Mouse (Mus musculus) CD4-positive, CD25-positive, alpha-beta regulatory T cell, adult 2 months (primary cell): Measurements from ENCODE around the gene Fndc3b.

Experiments
- DNase-seq: peaks from one replicate; pipeline ENCODE4 v3.0.0-alpha.2; 2012; ENCODE audit warnings: low read depth, low spot score

Gene Fndc3b

DNA sequence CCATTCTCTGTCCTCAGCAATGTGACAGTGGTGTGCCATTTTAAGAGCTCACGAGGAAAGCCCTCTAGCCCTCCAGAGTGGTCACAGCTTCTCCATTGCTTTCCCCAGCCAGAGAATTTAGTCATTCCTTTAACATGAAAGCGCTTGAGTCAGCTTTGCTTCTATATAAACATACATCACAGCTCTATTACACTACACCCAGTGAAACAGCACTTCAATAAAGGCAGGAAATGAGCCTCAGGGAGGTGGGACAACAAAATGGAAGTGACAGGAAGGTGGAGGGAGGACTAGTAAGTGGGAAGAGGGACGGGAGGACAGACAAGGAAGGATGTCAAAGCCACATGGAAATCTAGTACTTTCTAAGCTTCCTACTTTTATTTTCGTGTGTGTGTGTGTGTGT lies 88.7 kb downstream of the Fndc3b start:
- no peak for DNase-seq

DNA sequence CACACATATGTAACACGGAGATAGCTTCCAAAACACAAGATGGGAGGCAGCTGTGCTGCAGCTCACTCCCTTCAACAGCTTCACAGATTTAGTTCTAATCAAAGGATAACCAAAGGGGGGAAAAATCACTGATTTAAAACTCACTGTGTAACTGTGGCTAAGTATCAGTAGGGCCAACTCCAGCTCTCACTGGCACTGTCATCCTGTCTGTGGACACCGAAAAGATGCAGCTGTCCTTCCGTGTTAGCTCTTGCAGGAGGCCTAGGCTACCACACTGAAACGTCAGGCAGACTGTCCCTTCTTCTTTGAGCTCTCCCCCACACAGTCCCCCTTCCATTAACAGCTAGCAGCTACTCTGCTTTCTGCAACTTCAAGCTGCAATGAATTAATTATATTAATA lies 89.9 kb downstream of the Fndc3b start:
- no peak for DNase-seq

DNA sequence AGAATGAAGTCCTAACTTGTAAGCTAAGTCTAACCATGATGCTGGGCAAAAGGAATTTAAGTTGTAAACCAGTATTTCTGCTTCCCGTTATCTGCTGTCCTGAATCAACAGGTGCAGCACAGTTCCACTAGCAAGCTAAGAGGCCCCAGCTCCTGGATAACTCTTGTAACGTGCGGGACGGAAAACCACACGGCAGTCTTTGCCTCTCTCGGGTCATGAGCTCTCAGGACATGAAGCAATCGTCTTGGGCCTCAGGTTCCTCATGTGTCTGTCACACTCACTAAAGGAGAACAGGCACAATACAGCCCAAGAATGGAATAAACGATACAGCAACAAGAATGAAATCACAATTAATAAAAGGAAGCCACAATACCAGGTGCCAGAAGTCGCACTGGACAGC lies 93.4 kb downstream of the Fndc3b start:
- no peak for DNase-seq

DNA sequence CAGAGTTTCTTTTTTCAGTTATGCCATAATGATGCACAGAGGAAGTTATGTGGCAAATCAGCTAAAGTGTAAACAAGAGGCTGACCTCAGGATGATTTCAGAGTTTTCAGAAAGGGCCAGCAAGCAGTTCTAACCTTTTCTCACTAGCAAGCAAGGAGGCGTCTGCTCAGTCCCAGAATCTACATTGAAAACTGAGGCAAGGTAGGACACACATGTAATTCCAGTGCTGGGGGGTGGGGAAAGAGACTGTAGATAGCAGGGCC lies 93.9 kb downstream of the Fndc3b start:
- no peak for DNase-seq

DNA sequence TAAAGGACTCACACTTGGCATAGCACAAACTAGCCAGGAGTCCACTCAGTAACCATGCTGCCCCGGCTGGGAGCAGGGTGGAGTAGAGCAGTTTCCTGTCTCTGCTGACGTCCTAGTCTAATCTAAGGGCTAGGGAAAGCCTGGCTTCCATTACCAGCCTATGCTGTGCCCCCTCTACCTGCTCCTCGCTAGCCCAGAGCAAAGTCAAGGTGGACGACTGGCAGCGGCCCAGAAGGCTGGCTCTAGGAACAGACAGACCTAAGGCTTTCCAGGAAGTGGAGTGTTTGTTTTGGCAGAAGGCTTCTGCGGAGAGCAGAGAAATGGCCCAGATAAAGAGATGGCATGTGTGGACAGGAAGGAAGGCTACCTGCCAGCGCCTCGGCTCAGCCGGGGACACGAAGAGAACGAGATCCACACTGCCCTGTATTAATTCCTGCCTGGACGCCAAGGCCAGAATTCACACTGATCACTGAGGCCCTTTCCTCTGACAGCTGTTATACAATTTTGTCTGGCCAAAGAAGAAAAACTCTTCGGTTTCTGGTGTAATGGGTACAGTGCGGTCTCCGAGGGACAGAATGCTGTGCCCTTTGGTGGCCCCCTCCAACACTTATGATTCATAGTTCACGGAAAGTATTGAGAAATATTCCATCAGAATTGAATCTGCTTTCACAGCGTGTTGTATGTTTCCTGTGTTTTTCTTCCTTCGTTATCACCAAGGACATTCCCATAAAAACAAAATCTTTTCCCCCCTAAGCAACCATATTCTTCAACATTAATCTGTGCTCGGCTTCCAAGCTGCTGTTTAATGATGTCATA lies 94.5 kb downstream of the Fndc3b start:
- no peak for DNase-seq

DNA sequence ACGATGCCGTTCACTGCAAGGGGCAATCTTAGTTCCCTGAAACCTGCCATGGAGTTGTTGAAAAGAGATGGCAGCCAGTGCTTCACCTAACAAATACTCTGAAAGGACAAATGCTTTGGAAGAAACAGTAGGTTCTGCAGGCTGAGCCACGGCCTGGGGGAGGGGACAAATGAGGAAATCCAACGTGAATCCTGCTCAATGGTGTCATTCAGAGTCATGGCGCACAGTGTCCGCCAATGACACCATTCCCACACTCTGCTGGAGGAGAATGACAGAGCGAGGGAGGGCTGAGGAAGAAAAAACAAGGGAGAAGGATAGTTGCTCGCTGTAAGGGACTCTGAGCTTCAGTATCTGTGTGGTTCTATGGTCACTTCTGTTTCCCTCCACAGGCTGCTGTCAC lies 95.6 kb downstream of the Fndc3b start:
- no peak for DNase-seq

DNA sequence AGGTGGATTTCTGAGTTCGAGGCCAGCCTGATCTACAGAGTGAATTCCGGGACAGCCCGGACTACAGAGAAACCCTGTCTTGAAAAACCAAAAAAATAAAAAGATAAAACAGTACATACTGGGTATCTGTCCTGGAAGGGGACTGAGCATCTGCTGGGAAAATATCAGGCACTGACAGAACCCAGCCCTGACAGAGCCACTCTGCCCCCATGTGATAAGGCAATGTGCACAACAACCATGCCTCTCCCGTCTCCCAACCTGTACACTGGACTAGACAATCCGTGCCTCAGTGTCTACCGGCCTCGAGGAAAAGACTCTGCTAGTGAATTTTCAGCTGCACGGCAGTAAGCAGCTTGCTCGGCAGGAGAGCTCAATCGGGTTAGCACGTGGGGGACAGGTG lies 97.3 kb downstream of the Fndc3b start:
- DNase-seq, result no peak

DNA sequence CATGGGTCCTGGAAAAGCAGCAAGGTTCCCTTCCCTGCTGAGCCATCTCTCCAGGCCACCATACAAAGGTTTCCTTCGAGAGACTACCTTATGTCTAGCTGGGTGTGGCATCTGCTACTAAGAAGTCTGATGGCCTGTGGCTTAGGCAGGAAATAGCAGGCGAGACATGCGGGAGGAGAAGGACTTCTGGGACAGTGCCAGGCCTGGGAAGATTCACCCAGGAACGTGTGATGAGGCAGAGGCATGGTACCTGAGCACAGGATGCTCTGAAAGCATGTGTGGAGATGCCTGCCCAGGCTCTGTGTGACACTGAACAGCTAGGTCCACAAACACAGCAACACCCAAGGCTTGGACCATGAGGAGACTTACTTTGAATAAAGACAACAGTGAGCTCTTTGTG lies 98.1 kb downstream of the Fndc3b start:
- DNase-seq, result no peak

DNA sequence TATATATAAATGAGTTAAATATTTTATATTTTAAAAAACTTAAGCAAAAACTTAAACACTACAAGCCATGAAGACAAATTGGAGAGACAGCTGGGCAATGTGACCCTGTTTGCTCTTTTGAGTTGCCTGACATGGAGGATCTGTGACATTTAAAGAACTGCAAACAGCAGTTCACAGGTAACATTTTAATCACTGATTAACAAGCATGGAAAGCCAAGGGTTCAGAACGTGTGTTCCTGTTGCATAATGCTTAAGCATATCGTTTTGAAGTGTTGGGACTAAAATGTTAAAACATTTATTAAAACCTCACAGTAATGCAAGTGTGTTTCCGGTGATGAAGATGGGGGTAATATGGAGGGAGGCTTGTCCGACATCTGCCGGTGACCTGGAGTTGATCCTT lies 99.1 kb downstream of the Fndc3b start:
- DNase-seq, result no peak

DNA sequence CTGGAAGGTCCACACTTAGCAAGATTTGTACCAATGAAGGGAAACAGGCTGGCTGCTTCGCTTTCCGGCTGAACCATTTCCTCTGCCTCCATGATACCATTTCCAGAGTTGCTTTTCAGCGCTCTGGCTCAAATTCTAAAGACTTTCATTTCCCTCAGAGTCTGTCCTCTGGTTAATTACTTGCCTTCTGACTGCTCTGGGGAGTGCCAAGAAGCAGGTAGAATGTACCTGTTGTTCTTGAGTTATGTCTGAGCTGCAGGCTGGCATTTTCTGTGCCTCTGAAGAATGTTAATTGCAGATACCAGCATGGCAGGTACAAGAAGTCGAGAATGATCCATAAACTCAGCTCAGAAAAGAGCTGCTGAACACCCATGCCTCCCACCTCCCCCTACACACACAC lies 100.6 kb downstream of the Fndc3b start:
- no peak for DNase-seq

DNA sequence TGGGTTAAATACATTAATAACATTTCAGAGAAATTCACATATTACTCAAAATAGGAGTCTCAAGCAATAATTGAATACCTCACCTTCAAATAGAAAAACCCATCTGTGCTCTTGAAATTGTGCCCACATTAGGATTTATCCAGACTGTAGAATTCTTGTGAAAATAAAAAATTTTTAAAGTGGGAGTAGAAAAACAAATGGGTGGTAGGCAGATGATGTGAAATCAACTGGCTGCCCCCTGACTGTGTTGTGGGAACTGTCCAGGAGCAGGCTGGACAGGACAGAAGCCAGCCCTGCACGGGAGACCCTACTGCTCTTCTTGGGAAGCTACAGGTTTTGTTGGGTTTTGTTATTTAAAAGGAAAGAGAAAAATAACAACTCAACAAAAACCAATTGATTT lies 101.0 kb downstream of the Fndc3b start:
- DNase-seq, result no peak

DNA sequence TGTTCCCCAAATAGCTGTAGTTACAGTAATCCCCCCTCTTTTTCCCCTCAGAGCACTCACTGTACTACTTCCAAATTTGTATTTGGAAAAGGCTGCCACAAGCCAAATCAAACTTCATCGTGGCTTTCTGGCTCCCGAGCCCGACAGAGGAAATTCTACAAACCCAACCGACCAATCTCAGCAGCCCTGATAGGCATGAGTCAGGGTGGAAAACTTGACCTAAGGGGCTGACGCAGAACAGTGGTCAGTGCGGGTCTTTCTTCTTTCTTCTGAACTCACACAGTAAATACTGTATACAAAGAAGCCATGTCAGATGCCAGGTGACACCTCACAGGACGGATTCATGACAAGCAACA lies 103.3 kb downstream of the Fndc3b start:
- no peak for DNase-seq

DNA sequence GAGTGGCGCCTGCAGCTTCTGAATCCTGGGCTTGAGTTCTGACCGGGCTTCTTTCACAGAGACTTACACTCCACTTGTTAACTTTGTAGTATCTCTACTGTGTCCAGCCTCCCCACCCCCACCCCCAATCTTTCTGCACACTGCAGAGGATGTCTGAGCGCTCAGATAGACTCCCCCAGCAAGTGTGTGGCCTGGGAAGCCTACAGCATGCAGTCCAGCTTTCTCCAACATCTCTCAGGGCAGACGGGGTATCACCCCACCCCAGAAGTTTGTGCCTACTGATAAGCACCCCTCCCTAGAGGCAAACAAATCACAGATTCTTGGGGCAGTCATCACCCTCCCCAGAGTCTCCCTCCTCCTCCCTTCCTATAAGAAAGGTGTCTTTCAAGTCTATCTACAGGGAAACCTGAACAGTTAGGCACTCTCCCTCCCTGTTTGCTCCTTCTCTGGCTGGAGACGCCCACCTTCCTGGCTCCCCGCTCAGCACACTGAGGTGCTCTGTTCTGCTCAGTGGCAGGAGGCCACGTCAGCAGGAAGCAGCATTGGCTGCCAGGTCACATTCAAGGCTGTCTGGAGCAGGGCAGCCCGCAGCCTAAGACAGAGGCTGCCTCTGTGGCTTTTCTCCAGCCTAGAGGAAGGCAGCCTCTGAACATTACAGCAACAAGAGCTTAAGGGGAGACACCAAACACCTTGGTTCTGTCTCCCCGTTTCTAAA lies 103.9 kb downstream of the Fndc3b start:
- peak; percentile 6 for DNase-seq

DNA sequence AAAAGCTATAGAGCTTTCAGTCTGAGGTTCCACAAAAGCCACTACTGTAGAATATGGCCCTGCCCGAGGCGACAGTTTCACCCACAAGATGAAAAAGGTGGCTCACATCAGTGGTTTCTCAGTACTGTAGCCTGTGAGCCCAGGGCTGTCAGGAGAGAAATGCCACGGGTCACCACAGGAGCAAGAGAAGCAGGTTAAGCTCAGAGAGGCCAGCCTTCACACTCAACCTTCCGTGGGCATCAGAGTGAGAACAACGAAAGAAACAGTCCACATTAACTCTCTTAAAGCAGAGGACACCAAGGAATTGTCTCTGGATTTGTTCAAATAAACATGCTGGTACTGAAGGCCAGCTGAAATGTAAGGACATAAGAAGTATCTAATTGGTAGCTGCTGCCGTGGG lies 104.5 kb downstream of the Fndc3b start:
- no peak for DNase-seq

DNA sequence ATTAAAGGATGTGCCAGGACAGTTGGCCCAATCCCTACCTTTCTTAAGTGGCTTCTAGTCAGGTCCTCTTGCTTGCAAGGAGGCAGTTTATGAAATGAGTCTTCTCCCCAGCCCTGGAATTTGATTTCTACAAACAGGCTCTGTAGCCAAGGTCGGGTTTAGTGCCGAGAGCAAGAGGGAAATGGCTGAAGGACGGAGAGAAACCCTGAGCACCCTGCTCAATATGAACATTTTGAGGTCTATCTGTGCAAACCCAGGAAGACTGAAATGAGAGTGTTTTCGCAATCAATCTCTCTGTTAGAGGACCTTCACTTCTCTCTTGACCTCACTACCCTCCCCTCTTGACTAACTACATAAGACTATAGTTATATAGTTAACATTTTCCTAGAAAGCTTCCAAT lies 105.5 kb downstream of the Fndc3b start:
- no peak for DNase-seq

DNA sequence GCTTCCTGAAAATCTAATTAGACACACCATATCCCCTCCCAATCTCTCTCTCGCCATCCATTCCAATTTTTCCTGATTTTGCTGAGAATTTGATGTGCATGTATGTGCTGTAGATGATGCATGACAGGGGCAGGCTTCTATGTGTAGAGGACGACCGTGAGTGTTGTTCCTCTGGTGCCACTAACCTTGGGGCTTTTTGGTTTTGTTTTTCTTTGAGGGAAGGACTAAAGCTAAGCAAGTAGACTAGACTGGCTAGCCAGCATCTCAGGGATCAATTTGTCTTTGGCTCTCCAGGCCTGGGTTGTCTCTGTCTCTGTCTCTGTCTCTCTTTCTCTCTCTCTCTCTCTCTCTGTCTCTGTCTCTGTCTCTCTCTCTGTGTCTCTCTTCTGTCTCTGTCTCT lies 106.0 kb downstream of the Fndc3b start:
- no peak for DNase-seq

DNA sequence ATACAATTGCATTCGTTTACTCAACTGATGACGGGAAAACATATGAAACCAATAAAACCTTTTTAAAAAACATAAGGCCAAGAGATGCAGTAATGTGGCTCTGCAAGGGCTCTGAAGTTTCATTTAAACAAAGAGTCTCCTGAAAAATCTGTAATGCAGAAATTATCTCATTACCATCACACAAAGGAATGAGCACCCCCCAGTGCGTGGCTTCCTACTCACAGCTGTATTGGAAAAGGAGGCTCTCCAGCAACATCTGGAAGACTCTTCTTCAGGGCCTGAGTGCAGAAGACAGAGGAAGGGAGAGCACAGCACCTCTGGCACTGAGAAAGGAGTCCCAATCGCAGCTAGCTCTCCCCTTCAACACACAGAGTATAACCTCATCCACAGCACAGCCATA lies 106.5 kb downstream of the Fndc3b start:
- no peak for DNase-seq

DNA sequence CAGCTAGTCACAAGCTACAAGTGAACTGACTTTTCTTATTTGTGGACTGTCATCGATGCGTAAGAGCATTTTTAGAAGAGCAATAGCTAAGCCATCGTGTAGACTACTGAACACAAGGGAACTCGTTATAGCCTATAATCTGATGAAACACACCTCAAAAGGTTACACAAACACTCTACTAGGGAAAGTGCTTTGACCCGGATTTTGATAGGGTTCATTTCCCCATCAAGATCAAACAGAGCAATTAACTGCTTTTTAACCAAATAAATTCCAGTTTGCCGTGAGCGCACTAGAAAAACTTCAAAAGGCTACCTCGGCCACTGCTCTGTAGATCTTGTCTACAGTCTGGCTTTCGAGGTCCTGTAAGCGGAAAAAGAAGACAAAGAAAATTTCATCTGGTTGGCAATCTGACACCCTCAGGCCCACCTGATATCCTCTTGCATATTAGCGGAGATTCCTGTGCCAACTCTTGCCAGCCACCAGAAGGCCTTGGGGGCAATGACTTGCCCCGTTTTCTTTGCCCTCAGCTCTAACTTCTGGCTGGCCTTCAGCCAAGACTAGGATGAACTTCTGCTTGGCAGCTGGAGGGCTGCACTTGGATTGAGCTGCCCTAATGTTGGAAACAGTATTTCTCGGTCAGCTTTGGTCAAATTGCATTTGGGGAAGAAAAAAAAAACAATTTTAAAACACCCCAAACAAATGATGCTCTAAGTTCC lies 107.0 kb downstream of the Fndc3b start:
- DNase-seq, result no peak

DNA sequence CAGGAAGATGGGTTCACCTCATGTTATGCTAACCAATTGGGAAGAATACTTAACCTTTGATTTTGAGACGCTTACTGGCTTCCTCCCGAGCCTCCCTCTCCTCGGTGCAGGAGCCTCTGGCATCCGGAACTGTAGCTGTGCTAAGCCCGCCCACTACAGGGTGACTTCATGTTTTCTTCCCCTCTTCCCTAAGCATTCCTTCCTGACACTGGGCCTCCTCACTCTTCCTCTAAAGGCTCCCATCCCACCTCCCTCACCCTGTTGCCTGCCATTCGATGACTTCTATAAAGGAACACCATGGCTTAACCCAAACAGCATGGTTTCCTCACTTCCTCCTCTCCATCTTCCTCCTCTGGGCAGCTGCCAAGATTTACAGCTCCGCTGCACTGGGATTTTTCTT lies 110.5 kb downstream of the Fndc3b start:
- DNase-seq, result no peak

DNA sequence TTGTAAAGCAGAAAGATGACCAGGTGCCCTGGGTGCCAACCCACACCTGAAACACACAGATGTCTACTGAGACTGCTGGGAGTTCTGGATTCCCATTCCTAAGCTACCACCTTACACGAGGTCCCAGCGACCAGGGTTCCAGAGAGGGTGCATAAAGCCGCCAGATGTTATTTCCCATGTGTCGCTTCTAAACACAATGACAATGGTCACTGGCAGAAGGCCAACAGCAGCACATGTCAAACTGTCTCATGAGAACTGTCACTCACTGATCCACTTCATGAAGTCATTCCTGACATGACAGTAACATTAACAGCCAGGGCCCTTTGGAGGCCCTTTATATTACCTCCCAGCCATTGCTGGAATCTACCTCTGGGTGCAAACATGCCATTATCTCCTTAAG lies 110.9 kb downstream of the Fndc3b start:
- DNase-seq, result no peak

DNA sequence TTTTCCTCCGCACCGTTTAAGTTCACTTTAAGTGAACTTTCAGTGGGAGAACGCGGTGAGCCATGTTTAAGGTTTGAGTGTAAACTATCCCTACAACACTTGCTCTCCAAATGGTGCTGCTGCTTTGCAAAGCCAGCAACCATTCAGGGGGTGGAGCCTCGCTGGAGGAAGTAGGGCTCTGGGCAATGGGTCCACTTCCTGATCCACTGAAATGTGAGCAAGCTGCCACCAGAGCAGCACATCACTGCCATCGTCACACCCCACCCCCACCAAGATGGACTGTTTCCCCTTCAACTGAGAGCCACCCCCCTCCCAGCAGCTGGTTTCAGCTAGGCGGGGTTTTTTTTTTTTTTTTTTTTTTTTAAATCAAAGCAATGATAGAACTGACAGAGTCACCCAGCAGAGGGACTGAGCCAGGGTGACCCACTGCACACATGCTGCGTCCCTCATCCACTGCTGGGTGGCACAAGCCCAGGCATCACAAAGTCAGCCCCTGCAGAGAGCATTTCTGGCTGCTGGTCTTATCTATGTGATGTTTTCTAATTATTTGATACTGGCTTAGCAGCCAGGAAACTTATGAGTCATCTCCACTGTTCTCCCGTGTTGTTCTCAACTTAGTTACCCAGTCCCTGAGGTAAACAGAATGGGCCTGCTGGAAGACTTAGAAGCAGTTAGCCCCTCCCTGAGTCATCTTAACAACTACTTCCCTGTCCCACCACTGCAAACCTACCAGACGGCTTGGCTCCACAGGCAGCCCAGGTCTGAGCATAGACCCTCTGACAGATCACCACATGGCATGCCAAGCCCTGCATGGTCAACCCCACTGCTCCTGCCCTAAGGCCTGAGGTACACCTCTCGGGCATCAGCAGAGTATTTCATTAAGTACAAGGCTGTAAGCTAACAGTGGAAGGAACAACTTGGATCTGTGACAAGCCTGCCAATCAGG lies 112.4 kb downstream of the Fndc3b start:
- DNase-seq, result no peak
